Mouse (Mus musculus): Measurements from ENCODE around the gene Fes.
"Not testable (repeated sequence)": the region's sequence is repeated elsewhere in the genome, so short reads cannot be mapped to it uniquely, and the experiment has no call there.

Fes gene

DNA sequence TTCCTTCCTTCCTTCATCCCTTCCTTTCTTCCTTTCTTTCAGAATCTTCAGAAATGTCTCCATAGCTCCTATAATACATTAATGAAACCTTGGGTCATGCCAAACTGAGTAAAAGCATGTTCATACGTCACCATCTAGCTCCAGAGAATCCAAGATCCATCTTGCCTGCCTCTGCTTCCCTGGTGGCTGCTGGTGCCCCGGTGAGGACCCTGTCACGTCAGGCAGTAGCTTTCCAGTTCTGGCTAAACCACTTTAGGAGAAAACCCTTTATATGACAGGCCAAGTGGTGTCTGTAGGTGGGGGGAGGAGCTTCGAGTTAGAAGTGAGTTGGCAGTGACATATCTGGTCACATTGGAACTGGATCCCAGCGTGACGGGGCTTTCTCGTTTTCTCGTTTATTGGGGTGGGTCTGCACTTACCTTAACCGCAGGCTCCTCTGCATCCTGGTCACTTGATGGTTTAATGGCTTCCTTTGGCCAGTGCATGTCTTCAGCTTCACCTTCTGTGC, 17.5 kb upstream of the Fes start, which contains the start of gene Furin:
Gene Furin (minus strand): TSS at position 249 of the 508 bp plus-strand sequence.
- no peak for DNase-seq (ENCODE audit: low read depth, low spot score)

DNA sequence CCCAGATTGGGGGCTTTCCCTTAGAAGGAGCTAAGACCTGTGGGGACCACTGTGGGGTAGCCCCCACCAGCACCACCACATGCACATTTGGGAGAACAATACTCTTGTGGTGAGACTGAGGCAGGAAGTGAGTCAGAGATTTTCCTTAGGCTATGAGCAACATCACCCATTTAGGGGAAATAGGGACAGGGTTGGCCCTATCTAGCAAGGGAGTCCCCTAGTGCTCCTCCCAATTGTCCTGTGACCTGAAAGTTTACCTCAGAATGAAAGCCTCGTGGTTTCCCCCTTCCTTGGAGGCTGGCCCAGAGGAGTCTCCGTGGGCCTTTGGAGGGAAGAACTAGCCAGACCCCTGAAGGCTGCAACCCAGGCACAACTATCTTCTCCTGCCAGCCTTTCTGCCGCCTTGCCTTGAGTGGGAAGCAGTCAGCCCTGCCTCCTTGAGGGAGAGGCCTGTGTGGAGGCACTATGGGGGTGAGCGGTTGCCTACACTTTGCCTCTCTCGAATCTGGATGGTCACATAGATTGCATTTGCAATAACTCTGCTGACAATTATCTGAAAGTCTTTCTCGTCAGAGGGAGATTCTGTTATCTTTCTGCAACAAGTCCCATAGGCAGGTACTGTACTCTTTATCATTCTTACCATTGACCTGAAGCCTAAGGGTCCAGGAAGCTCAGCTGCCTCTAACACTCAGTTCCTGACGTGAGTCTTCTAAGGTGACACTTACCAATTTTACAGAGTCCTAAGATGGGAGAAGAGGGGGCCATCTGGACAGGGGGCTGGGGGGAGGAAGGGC, 16.6 kb upstream of the Fes start:
- no peak for DNase-seq (ENCODE audit: low read depth, low spot score)

DNA sequence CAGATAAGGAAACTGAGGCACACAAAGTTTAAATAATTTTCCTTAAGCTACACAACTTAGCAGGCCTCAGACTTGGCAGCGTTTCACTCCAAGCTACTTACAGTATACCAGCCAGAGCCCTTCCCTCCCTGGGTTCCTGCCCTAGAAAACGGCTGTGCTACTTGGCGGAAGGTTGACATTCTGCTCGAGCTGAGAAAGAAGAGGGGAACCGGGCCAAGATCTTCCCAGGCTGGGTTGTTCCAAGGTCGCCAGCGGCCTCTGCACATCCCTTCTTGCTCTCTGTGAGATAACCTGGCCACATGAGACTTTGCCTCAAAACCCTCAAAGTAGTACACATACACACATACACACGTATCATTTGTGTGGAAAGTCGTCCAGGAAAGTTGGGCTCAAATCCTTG, 15.8 kb upstream of the Fes start:
- DNase-seq (ENCODE audit: low read depth, low spot score), result no peak

DNA sequence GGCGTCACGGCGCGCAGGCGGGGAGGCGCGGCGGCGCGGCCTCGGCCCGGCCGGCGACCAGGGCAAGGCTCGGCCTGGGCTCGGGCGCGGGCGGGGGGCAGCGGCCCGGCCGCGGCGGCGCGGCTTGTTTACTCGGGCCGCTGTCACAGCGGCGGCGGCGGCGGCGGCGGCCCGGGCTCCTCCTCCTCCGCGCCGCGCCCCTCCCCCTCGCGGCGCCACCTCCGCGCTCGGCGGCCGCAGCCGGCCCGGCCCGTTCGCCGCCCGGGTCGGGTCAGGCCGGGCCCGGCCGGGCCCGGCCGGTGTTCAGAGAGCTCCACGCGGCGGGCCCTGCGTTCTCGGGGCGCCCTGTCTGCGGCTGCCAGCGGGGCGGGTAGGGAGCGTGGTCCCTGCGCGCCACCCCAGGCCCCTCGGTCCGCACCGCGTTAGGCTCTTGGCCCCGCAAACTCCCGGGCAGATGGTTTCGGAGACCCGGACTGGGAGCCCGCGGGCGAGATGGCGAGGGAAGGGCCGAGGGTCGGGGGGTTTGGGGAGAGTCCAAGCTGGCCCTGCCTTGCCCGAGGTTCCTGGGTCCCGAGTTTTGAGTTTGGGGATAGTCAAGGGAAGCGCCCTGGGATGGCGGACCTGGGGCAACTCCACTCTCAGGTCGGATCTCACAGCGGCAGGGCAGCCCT, 15.0 kb upstream of the Fes start:
- peak; percentile 65 for DNase-seq (ENCODE audit: low read depth, low spot score)

DNA sequence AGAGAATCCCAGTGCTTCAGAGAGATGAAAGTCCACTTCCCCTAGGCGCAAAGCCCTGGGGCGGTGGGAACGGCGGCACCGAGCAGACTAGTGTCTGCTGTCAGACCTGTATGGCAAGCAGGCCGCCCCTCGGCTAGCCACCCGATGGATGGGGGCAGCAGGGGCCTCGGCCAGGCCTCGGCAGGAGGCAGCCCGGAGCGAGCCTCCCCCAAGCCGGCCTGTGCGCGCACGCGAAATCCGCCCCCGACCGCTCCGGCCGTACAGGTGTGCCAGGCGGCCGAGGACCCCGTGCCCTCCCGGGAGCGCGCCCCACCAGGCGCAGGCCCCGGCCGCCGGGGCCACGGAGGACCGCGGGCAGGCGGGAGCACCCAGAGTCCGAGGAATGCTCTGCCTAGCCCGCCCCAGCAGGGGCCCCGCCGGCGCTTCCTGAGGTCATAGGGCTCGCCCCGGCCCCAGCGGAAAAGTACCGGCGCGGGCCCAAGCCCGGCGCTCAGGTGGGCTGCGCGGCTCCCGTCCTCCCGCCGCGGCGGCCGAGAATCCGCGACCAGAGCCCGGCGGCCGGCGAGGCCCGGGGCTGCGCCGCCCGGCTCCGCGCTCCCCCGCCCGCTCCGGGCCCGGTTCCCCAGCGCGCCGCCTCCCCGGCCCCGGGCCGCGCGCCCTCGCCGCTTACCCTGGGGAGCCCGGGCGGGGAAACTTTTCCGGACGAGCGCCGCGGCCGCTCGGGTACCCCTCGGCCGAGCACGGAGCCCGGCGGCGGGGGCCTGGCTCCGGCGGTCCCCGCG, 14.3 kb upstream of the Fes start:
- DNase-seq (ENCODE audit: low read depth, low spot score), result peak; percentile 69

DNA sequence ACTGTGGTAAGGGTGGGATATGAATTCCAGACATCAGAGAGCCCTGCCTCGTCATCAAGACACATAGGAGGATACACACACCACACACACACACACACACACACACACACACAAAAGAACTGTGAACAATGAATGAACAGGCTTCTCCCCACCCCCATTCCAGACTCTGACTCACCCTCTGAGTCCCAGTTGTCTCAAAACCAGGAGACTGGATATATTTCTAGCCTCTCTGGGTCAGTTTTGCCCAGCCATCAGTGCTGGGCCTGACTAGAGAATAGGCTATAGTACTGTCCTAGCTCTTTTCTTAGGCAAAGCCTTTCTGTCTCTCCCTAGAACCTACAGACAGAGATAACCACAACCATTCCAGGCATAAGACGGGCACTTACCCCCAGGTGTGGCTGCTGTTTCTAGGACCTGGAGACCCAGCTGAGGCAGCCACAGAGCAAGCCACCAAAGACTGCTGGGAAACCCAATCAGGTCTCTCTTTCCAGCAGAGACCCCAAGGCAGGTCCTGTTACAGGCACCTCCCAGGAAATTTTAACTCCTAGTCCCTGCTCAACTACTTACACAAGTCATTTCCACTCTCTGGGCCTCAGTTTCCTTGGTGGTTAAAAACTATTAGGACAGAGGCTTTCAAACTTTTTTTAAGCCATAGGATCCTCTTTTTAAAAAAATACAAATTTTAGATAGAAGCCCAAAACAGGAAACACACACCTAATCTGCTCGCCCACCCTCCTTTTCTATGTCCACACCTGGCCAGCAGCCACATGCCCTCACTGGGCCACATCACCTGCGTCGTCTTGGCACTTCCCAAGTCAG, 13.5 kb upstream of the Fes start:
- no peak for DNase-seq (ENCODE audit: low read depth, low spot score)

DNA sequence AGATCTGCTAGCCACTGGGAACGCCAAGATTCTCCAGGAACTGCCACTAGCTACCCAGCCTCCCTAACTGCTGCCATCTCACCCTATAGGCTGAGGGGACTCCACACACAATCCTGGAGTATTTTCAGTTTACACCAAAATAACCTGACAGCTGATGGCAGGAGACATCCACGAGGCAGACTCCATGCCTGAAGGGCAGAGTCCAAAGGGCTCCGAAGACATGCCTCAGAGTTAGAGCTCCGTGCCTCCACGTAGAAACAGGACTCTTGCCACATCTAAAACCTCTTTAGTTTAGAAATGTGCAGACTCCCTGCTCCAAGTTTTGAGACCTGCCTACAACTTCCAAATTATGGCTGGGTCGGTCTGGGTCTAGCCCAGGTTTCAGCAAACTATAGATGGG, 12.8 kb upstream of the Fes start:
- DNase-seq (ENCODE audit: low read depth, low spot score), result no peak

DNA sequence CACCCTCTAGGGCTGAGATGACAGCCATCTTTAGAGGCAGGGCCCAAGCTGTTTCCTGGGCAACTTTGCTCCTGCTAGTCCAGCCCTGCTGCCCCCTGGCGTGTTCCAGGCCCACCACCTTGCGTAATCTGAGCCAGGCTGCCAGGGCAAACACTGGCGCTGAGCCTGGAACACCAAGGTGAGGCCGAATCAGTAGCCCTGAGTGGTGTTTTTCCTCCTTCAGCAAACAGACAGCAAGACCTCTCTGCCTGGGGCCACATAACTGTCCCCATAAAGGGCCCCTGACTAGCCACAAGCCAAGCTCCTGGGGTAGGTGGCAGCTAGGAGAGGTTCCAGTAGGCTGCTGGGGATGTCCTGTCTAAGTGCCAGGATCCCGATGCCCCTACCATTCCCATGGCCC, 12.4 kb upstream of the Fes start:
- DNase-seq (ENCODE audit: low read depth, low spot score), result no peak

DNA sequence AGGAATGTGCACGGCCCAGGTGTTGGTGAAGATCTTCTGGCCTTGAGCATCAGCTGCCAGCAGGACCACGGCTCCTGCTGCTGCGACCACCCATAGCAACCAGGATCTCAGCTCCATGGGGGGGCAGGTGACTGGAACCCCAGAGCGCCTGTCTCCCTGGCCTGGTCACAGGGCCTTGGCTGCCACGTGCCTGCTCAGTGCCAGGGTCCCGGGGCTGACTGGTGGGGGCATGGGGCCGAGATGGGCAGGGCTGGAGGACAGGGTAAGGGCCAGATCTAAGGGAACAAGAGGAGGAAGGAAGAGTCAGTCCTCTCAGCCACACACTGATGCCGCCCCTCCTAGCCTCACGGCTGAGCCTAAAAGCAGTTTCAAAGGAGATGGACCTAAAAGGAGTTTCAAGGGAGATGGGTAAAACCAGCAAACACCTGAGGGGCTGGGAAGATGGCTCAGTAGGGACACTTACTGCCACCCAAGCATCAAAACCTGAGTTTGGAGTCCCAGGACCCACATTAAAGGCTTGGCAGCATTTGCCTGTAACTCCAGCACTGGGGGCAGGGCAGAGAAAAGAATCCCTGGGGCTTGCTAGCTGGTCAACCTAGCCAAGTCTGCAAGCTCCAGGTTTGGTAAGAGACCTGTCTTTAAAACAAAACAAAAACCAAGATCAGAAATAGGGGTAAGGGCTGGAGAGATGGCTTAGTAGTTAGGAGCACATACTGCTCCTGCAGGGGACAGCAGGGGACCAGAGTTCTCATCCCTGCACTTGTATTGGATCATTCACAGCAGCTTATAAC, 11.1 kb upstream of the Fes start:
- no peak for DNase-seq (ENCODE audit: low read depth, low spot score)

DNA sequence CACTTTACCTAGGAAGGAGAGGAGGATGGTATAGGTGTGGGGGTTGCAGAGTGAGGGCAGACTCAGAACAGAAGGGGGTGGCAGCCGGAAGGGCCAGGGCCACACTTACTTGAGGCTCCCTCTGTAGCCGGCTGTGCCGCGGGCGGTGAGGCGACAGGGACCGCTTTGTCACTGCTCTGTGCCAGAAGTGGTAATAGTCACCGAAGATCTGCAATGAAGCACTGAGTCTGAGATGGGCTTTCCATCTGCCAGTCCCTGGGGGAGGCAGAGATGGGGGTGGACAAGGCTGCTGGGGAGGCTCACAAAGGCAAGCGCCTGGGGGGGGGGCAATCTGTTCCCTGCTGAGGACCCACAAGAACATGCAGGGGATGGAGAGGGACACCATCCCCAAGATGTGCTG, 10.2 kb upstream of the Fes start:
- no peak for DNase-seq (ENCODE audit: low read depth, low spot score)

DNA sequence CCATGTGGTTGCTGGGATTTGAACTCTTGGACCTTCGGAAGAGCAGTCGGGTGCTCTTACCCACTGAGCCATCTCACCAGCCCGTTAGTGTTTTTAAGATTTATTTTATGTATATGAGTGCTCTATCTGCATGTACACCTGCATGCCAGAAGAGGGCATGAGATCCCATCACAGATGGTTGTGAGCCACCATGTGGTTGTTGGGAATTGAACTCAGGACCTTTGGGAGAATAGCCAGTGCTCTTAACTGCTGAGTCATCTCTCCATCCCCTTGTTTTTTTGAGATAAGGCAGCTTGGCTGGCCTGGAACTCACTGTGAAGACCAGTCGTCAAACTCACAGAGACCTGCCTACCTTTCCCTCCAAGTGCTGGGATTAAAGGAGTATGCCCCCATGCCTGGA, 8.7 kb upstream of the Fes start:
- DNase-seq (ENCODE audit: low read depth, low spot score), result not testable (repeated sequence)

DNA sequence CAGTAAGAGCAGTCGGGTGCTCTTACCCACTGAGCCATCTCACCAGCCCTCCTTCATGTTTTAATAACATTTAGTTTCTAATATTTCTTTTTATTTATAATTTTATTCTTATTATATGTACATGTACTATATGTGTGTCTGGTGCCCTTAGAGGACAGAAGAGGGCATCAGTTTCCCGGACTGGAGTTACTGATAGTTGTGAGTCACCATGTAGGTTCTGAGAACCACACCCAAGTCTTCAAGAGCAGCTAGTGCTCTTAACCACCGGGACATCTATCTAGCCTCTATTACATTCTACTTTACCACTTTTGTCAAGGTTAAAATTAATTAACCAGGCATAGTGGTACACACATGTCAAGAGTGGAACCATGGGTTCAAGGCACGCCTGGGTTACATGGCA, 6.9 kb upstream of the Fes start:
- DNase-seq (ENCODE audit: low read depth, low spot score), result no peak

DNA sequence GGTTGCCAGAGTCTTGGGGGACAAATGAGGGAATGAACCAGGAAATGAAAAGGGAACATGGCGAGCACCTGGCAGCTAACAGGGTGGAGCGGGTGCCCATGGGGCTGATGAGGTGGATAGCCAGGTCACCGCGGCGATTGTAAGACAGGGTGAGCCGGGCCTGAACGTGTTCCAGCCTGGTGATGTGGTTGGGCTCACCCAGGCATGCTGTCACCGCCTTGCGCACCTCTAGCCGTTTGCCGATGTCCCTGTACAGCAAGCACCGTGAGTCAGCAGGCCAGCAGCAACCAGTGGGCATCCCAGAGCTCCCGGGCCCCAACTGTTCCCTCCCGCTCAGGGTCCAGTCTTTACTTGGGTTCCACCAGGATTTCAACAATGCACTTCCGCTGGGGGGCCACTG, 4.4 kb upstream of the Fes start:
- no peak for DNase-seq (ENCODE audit: low read depth, low spot score)

DNA sequence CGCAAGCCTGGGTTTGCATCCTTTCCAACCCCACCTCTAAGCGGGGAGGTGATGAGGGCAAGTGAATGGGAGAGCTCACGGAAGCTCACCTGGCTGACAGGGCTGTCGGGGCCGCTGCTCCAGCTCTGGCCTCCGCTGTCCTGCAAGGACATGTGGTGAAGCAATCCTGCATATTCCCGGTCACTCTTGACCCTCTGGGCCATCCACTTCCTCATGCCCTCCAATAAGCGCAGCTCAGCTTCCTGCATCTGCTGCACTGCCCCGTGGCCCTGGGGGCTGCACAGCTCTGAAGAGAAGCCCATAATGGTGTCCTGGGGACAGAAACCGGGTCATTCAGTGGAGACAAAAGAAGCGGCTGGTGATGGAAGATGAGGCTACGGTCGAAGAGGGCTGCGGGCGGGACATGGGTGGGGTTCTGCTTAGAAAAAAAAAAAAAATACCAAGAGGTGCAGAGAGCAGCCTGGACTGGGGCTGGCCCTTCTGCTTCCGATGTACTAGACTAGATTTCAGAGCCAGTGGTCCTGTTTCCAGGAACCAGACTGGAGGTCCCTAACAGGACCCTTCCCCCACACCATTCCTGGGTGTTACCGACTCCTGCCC, 613 bp downstream of the Fes start:
- no peak for DNase-seq (ENCODE audit: low read depth, low spot score)

DNA sequence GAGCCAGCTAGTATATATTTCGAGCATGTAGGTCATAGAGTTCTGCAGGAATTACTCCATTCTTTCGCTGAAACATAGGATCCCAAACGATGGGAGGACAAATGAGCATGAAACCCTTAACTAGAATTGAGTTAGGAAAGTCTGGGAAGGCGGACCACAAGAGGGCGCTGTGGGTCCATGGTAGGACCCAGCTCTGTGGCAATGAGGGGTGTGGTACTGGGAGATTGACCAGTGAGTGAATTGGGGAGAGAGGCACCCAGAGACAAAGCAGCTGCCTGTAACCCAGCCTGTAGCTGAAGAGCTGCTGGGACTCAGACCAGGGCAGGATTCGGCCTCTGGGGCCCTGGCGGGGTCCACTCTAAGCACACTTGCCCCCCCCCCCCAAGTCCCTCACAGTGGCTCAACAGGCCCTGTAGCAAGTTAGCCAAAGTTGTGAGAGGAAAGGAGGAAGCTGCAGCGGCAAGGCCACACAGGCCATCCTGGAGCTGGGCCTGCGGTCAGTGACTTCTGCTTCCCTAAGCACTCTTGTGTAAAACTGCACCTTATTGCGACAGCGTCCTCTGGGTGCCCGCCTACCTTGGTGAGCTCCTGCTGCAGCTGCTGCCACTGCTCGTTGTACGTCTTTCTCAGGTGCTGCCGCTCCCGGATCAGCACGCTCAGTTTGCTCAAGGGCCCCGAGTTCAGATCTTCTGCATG, 1.4 kb downstream of the Fes start:
- DNase-seq (ENCODE audit: low read depth, low spot score), result peak; percentile 87

DNA sequence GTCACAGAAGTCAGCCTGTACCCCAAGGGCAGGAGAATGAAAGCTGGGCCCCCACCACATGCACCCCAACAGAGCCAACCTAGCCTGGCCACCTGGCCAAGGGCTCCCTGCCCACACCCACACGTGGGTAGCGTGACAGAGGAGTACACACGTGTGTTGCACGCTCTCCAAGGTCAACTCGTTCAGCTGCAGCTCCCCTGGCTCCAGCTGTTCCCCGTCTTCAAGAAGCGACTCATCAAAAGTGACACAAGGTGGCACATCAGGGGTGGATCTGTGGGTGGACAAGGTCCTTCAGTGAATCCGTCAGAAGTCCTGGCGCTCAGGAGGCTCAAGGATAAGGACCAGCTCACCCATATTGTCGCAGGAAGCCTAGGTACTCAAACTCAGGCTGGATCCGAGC, 4.8 kb downstream of the Fes start:
- DNase-seq (ENCODE audit: low read depth, low spot score), result no peak

DNA sequence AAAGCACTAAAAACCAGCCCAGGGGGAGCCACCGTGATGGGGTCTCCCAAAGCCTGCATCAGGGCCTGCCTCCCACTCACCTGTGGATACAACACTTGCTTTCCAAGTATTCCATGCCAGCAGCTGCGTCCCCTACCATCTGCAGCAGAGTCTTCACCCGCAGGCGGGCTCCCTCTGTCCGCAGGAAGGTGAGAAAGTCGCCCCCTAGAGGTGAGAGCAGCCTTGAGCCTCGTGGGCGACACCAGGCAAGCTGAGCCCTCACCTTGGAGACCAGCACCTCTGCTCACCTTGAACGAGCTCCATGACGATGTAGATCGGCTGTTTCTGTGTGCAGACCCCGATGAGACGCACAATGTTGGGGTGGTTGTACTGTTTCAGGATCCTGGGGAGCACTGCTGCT, 8.2 kb downstream of the Fes start:
- DNase-seq (ENCODE audit: low read depth, low spot score), result peak; percentile 69

DNA sequence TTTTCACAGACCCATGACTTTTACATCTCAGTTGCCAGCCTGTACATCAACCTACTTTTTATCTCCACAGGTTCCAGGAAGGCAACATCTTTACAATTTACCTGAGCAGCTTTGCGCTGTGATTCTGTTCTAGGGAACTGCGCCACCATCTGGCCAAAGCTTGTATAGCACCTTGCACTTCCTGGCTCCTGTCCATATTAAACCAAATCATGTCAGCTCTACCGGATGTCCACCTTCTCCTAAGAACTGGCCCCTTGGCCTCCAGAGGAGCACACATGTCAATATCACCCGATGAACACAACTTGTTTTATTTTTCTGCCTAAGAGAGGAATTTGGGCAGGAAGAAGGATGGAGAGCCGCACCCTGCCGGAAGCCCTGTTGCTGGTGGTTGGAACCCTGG, 10.3 kb downstream of the Fes start:
- peak; percentile 71 for DNase-seq (ENCODE audit: low read depth, low spot score)

DNA sequence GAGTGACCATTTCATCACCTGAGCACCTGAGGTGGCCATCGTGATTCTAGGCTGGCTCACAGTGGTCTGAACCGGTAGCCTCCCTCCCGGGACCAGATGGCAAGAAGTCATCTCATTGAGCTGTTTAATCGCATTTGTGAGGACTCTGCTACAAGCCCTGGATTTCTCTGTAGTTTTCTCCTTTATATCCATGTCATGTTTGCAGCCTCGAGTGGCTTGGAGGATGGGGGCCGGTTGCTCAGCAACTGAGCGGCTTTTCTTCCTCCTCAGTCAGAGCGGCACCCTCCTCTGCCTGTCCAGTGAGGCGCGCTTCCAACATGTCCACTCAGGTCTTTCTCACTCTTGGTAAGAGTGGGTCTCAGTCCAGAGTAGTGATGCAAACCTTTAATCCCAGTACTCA, 11.6 kb downstream of the Fes start:
- no peak for DNase-seq (ENCODE audit: low read depth, low spot score)

Data from A20 (cell line).